Mouse (Mus musculus): ENCODE results near the gene Dnajc28. TPM values are rescaled to one million over a fixed set of nuclear protein-coding genes. Genes with fewer than 3 reads are reported as not detected.
A peak's percentile ranks its signal among the peaks of the same experiment; 100 is the strongest.

Dnajc28 gene
- polyA plus RNA-seq, 1 experiment from 2014 or later, result 7.0 TPM

GRCm38 (mm10) chr16:91606958-91607357 is 11.9 kb downstream of the Dnajc28 start:
- ATAC-seq (replicated peaks; ENCODE audit: insufficient number of reproducible peaks, insufficient read depth, low FRiP score, low read depth), result no peak
- Histone ChIP-seq H3K9me3 (replicated peaks) (no peaks in the 10 kb centered on the region), H3K4me2 (no peak overlapping the region), H3K4me1 (replicated peaks) (peaks cover 11% of the 10 kb centered on the region), H3K27ac (no peak overlapping the region), H3K36me3 (no peaks in the 10 kb centered on the region), H3K9ac (no peak overlapping the region), H3K27me3 (no peaks in the 10 kb centered on the region), H3K4me3 (no peak overlapping the region)
- WGBS, result 86% methylated on average over 8 of the region's 8 CpGs

GRCm38 (mm10) chr16:91605156-91605555 is 13.7 kb downstream of the Dnajc28 start:
- H3K4me1 ChIP-seq (replicated peaks), result peaks cover 8% of the 10 kb centered on the region
- 71% methylated on average over 6 of the region's 6 CpGs for WGBS

GRCm38 (mm10) chr16:91601693-91602092 is 17.1 kb downstream of the Dnajc28 start:
- no peak overlapping the region for H3K9ac ChIP-seq
- no peak for ATAC-seq (replicated peaks; ENCODE audit: insufficient number of reproducible peaks, insufficient read depth, low FRiP score, low read depth)
- H3K27me3 ChIP-seq, result peaks cover 10% of the 10 kb centered on the region; the same call in 1 of the 2 replicates
- WGBS, result 58% methylated on average over 9 of the region's 9 CpGs
- H3K9me3 ChIP-seq (replicated peaks), result no peaks in the 10 kb centered on the region
- peaks cover 2% of the 10 kb centered on the region for H3K4me1 ChIP-seq (replicated peaks)
- H3K4me2 ChIP-seq, result no peak overlapping the region
- no peak overlapping the region for H3K4me3 ChIP-seq
- no peaks in the 10 kb centered on the region for H3K36me3 ChIP-seq
- H3K27ac ChIP-seq, result no peak overlapping the region

More at GRCm38 (mm10) chr16:91605156-91605555, 13.7 kb downstream of the Dnajc28 start:
- H3K27me3 ChIP-seq, result no peaks in the 10 kb centered on the region
- no peak overlapping the region for H3K9ac ChIP-seq
- no peaks in the 10 kb centered on the region for H3K9me3 ChIP-seq (replicated peaks)
- H3K36me3 ChIP-seq, result no peaks in the 10 kb centered on the region
- H3K4me3 ChIP-seq, result no peak overlapping the region
- no peak overlapping the region for H3K27ac ChIP-seq
- no peak for ATAC-seq (replicated peaks; ENCODE audit: insufficient number of reproducible peaks, insufficient read depth, low FRiP score, low read depth)
- no peak overlapping the region for H3K4me2 ChIP-seq

- Histone ChIP-seq H3K9ac (no peak overlapping the region), H3K4me2 (no peak overlapping the region), H3K27ac (no peak overlapping the region), H3K4me3 (no peak overlapping the region), H3K27me3 (peaks cover 10% of the 10 kb centered on the region; the same call in 1 of the 2 replicates), H3K4me1 (replicated peaks) (peaks cover 6% of the 10 kb centered on the region), H3K36me3 (no peaks in the 10 kb centered on the region), H3K9me3 (replicated peaks) (no peaks in the 10 kb centered on the region)
- ATAC-seq (replicated peaks; ENCODE audit: insufficient number of reproducible peaks, insufficient read depth, low FRiP score, low read depth), result no peak
- WGBS, result 66% methylated on average over 4 of the region's 4 CpGs
These were observed 17.7 kb downstream of the Dnajc28 start for GRCm38 (mm10) chr16:91601081-91601480.

- Histone ChIP-seq H3K4me2 (no peak overlapping the region), H3K9me3 (replicated peaks) (no peaks in the 10 kb centered on the region), H3K27ac (no peak overlapping the region), H3K27me3 (peaks cover 10% of the 10 kb centered on the region; the same call in 1 of the 2 replicates), H3K9ac (no peak overlapping the region), H3K4me1 (replicated peaks) (peaks cover 6% of the 10 kb centered on the region), H3K36me3 (no peaks in the 10 kb centered on the region), H3K4me3 (no peak overlapping the region)
- no peak for ATAC-seq (replicated peaks; ENCODE audit: insufficient number of reproducible peaks, insufficient read depth, low FRiP score, low read depth)
These were observed 19.6 kb downstream of the Dnajc28 start for GRCm38 (mm10) chr16:91599242-91599641.

GRCm38 (mm10) chr16:91597672-91598010 is 21.2 kb downstream of the Dnajc28 start, which contains the start of gene Tmem50b:
TSS of gene Tmem50b (minus strand) at chr16:91597800.
- Histone ChIP-seq H3K9me3 (replicated peaks) (no peaks in the 10 kb centered on the region), H3K4me1 (replicated peaks) (peaks cover 6% of the 10 kb centered on the region), H3K9ac (peak within 1 kb of the TSS; percentile 84), H3K27ac (peak within 1 kb of the TSS; percentile 79), H3K27me3 (peaks cover 10% of the 10 kb centered on the region; the same call in 1 of the 2 replicates), H3K4me3 (peak within 1 kb of the TSS; percentile 95), H3K4me2 (peak within 1 kb of the TSS; percentile 91), H3K36me3 (no peaks in the 10 kb centered on the region)
- WGBS, result 0% methylated on average over 34 of the region's 34 CpGs
- peak; percentile 99 for ATAC-seq (replicated peaks; ENCODE audit: insufficient number of reproducible peaks, insufficient read depth, low FRiP score, low read depth)

- Histone ChIP-seq H3K4me3 (peak overlapping the region; percentile 95), H3K9me3 (replicated peaks) (no peaks in the 10 kb centered on the region), H3K9ac (peak overlapping the region; percentile 84), H3K36me3 (no peaks in the 10 kb centered on the region), H3K4me2 (peak overlapping the region; percentile 91), H3K27ac (peak overlapping the region; percentile 79), H3K4me1 (replicated peaks) (peaks cover 8% of the 10 kb centered on the region), H3K27me3 (peaks cover 10% of the 10 kb centered on the region; the same call in 1 of the 2 replicates)
- peak; percentile 47 for ATAC-seq (replicated peaks; ENCODE audit: insufficient number of reproducible peaks, insufficient read depth, low FRiP score, low read depth)
- under 1% methylated on average over 75 of the region's 75 CpGs for WGBS
These were observed 21.8 kb downstream of the Dnajc28 start for GRCm38 (mm10) chr16:91596779-91597671.

GRCm38 (mm10) chr16:91596397-91596778 is 22.4 kb downstream of the Dnajc28 start:
- Histone ChIP-seq H3K4me3 (peak overlapping the region; percentile 95), H3K27ac (no peak overlapping the region), H3K9ac (peak overlapping the region; percentile 84), H3K36me3 (no peaks in the 10 kb centered on the region), H3K4me1 (replicated peaks) (peaks cover 8% of the 10 kb centered on the region), H3K4me2 (peak overlapping the region; percentile 91), H3K9me3 (replicated peaks) (no peaks in the 10 kb centered on the region), H3K27me3 (peaks cover 10% of the 10 kb centered on the region; the same call in 1 of the 2 replicates)
- 19% methylated on average over 9 of the region's 9 CpGs for WGBS
- no peak for ATAC-seq (replicated peaks; ENCODE audit: insufficient number of reproducible peaks, insufficient read depth, low FRiP score, low read depth)

GRCm38 (mm10) chr16:91595076-91595475 is 23.8 kb downstream of the Dnajc28 start:
- H3K27me3 ChIP-seq, result peaks cover 10% of the 10 kb centered on the region; the same call in 1 of the 2 replicates
- ATAC-seq (replicated peaks; ENCODE audit: insufficient number of reproducible peaks, insufficient read depth, low FRiP score, low read depth), result no peak
- H3K4me3 ChIP-seq, result no peak overlapping the region
- H3K27ac ChIP-seq, result no peak overlapping the region
- no peak overlapping the region for H3K4me2 ChIP-seq
- WGBS, result 81% methylated on average over 6 of the region's 6 CpGs
- H3K4me1 ChIP-seq (replicated peaks), result peaks cover 8% of the 10 kb centered on the region
- no peak overlapping the region for H3K9ac ChIP-seq
- H3K9me3 ChIP-seq (replicated peaks), result no peaks in the 10 kb centered on the region
- no peaks in the 10 kb centered on the region for H3K36me3 ChIP-seq

GRCm38 (mm10) chr16:91593262-91593661 is 25.6 kb downstream of the Dnajc28 start:
- Histone ChIP-seq H3K4me1 (replicated peaks) (peaks cover 8% of the 10 kb centered on the region), H3K27me3 (no peaks in the 10 kb centered on the region), H3K27ac (no peak overlapping the region), H3K4me2 (no peak overlapping the region), H3K4me3 (no peak overlapping the region), H3K9me3 (replicated peaks) (no peaks in the 10 kb centered on the region), H3K9ac (no peak overlapping the region), H3K36me3 (no peaks in the 10 kb centered on the region)
- ATAC-seq (replicated peaks; ENCODE audit: insufficient number of reproducible peaks, insufficient read depth, low FRiP score, low read depth), result no peak
- 77% methylated on average over 3 of the region's 3 CpGs for WGBS

- Histone ChIP-seq H3K4me3 (no peak overlapping the region), H3K36me3 (no peaks in the 10 kb centered on the region), H3K4me1 (replicated peaks) (peaks cover 8% of the 10 kb centered on the region), H3K9ac (no peak overlapping the region), H3K27me3 (no peaks in the 10 kb centered on the region), H3K27ac (no peak overlapping the region), H3K4me2 (no peak overlapping the region), H3K9me3 (replicated peaks) (no peaks in the 10 kb centered on the region)
- no peak for ATAC-seq (replicated peaks; ENCODE audit: insufficient number of reproducible peaks, insufficient read depth, low FRiP score, low read depth)
- 65% methylated on average over 8 of the region's 8 CpGs for whole genome bisulfite sequencing
These were observed 26.7 kb downstream of the Dnajc28 start for GRCm38 (mm10) chr16:91592162-91592561.

Data from heart, embryonic 15.5 days (tissue).